Mouse (Mus musculus) stomach, postnatal 0 days (tissue): ENCODE results near the gene Pdgfa.

ENCODE experiments used
- CTCF ChIP-seq: IDR thresholded peaks from 2 replicates; pipeline ENCODE4 v1.5.1; 2016; ENCODE audit warnings: antibody characterized with exemption, low read depth, mild to moderate bottlenecking, moderate library complexity
- EP300 ChIP-seq: optimal IDR thresholded peaks from 2 replicates; pipeline ENCODE3; 2016; ENCODE audit warnings: antibody characterized with exemption

GRCm38 (mm10) chr5:138997936-138998580 is 888 bp upstream of the Pdgfa start:
- TF ChIP-seq CTCF (no peak), EP300 (no peak)
